Mouse (Mus musculus): ENCODE results near the gene Pacsin2. TPM values are rescaled to one million over a fixed set of nuclear protein-coding genes. Genes with fewer than 3 reads are reported as not detected.

Gene Pacsin2
- total RNA-seq, 2 experiments from 2014 or later: 102 to 310 TPM

DNA sequence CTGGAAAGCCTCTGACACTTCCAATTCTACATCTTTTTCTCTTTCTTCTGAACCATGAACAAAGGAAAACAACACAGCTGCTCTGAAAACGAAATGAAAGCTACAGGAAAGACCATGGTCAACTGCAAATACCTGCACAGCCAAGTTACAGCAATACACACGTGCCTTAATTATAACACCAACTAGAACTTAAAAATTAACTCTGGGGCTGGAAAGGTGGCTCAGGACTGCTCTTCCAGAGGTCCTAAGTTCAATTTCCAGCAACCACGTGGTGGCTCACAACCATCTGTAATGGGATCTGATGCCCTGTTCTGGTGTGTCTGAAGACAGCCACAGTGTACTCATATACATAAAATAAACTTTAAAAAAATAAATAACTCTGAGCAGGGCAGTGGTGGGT is 9.4 kb downstream of the Pacsin2 start:
- no peak for ATAC-seq (replicated peaks; ENCODE audit: low FRiP score, poor library complexity, severe bottlenecking)

DNA sequence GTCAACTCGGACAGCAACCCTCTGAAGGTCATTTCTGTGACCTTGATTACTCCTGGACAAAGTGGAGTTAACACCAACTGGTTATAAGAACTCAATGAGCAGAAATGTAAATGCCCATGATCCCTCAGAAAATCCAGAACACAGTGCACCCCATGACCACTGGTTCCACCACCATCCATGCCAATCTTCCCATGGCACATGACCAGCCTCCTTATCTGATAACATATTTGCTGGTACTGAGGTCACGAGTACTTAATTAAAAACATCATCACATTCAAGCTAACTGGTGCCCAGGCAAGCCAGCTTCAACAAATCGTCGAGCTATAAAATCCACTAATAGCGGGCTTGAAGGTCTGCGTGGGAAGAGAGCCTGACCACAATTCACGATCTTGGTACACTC is 10.0 kb downstream of the Pacsin2 start:
- ATAC-seq (replicated peaks; ENCODE audit: low FRiP score, poor library complexity, severe bottlenecking): no peak

DNA sequence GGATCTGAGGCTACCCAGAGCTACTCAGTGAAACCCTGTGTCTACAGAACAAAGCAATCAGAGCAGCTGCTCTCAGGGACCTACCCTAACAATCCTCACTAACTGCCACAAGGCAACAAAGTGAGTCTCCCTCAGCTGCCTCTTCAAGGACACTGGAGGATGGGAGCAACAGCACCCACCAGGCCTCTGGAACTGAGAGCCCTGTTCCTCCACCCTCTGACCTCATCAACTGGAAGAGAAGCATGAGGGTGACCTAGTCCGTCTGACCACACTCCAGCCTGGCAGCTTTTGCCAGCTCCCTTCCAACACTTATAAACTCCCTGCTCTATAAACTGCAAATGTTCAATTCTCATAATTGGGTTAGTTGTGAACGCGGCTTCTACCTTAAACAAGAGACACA is 10.5 kb downstream of the Pacsin2 start:
- ATAC-seq (replicated peaks; ENCODE audit: low FRiP score, poor library complexity, severe bottlenecking): no peak

DNA sequence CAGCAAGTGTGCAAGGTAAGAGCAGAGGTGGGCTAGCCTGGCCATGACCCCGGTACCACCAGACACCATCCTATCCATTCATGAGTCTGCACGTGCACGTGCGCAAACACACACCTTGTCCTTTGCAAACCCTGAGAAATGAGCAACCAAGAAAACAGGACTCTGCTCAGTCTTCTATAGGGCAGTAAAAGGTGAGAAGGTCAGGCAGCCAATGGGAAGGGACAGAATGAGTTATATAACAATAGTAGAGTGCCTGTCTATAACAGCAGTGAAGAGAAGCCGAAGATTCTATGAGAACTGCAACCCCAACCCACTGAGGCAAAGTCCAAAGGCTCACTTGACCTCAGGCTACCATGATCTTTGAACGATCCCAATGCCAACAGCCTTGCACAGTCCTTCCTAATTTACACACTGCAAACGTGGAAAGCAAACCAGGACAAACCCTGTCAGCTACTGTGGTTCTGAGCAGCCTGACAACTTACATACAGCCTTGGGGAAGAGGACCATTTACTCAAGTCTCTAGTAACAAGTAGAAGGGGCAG is 12.1 kb downstream of the Pacsin2 start:
- ATAC-seq (replicated peaks; ENCODE audit: low FRiP score, poor library complexity, severe bottlenecking): no peak

DNA sequence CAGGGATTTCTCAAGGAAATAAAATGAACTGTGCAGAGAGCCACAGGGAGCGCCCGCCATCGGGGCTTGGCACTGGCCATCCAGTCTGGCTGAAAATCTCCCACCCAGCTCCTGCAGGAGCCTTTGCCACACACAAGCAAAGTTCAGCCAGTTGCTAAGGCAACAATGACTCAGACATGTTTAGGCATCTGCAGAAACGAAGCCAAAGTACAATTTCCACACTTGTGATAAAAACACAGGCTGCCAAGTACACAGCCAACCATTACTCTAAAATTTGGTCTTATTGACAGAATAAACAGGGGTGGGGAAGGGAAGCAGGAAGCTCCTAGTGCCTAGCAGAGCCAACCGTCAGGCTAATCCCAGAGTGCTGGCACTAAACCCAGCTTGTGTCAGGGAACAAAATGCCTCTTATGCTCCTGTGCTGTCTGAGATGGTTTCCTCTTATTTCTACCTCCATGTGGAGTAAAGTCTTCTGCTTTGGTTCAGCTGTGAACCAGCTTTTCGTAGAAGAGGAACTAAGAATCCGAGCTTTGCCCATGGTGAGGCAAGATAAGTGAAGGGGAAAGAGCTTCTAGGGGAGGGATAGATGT is 12.7 kb downstream of the Pacsin2 start:
- ATAC-seq (replicated peaks; ENCODE audit: low FRiP score, poor library complexity, severe bottlenecking): no peak

DNA sequence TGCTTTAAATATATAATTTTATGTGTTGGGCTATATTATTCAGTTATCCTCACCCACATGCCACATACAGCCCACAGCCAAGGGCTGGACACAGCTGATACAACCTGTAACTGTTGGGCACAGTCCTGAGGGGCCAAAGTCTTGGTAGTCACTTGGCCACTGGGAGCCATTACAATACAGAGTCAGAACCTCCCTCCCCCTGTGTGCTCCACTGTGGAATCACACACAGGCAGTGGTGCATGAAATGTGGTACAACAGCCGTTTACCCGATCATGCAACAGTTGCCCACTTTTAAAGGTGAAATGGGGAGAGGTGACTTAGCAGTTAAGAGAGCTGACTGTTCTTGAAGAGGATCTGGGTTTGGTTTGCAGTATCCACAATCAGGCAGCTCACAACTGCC is 14.4 kb downstream of the Pacsin2 start:
- ATAC-seq (replicated peaks; ENCODE audit: low FRiP score, poor library complexity, severe bottlenecking): no peak

DNA sequence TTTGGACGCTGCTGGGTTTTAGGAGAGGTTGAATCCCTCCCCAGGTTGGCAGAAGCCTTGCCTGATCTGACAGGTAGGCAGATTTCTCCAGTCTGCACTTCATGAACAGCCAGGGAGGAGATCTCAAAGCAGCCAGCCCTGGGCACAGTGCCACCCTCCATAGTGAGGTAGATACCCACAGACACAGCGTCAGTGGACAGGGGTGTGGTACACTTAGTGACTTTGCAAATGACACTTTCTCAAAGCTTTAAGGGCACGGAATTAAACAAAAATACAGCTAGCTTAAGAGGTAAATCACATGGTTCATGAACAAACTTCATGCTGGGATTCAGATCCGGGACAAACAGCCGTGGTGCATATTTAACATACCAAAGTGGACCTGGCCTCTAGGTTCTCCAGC is 15.8 kb downstream of the Pacsin2 start:
- peak; percentile 96 for ATAC-seq (replicated peaks; ENCODE audit: low FRiP score, poor library complexity, severe bottlenecking)

DNA sequence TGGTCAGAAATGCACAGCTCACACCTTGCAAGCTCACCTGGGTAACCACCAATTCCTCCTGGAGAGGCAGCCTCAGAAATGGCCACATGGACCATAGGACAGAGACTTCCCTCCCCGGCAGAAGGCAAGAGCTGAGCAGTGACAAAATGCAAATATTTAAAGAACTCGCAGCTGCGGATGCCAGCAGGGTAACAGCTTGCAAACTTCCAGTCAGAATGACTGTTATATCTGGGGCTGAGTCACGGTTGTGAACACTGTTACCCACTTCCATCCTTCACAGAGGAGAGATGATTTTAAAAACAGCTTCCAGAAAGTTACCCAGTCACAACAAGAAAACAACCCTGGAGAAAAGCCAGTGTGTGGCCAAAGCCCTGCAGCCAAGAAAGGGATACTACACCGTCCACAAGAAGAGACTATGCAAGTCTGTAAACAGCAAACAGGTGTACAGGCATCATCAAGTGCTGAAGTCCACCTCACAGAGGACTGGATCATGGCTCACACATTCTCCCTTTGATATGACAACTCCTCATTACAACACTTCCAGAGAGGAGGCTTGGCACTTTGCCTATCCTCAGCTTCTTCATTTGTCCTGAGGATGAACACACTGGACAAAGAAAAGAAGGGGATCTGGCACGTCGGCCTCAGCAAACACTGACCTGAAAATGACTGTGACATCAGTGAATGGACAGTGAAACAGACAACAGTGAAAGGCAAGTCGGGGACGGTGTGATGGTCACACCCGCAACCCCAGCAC is 16.4 kb downstream of the Pacsin2 start:
- ATAC-seq (replicated peaks; ENCODE audit: low FRiP score, poor library complexity, severe bottlenecking): peak; percentile 38; the same call in 1 of the 2 replicates

DNA sequence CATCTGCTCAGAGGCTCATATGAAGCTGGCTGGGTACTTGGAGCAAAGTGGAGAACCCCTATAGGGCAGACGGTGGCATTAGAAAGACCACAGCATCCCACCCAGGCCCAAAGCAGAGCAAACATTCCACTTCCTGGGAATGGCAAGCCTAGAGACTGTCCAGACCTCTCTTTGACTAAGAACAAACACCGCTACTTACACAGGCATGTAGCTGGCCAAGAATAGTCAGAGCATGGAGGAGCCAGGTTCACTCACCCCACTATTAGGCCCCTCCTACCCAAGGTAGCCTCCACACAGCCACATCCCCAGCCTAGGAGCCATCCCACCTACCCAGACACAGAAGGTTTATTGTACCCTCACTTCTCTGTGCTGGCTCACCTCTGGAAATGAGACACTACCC is 18.5 kb downstream of the Pacsin2 start:
- ATAC-seq (replicated peaks; ENCODE audit: low FRiP score, poor library complexity, severe bottlenecking): no peak

DNA sequence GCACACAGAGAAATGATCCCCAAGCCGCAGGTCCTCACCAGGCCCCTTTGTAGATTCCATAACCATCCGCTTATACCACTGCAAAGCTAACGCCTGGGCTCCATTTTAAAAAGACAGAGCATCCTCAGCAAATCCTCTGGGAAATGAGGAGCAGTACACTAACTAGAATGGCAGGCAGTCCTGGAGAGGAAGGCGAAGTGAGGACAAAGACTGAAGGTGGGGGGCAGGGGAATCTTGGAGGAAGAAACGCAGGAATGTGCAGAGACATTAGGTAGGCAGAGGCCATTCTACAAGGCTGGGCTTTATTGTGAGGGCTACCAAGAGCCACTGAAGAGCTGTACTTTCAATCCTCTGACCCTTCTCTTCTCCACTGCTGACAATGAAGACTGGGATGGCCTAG is 19.0 kb downstream of the Pacsin2 start:
- no peak for ATAC-seq (replicated peaks; ENCODE audit: low FRiP score, poor library complexity, severe bottlenecking)

DNA sequence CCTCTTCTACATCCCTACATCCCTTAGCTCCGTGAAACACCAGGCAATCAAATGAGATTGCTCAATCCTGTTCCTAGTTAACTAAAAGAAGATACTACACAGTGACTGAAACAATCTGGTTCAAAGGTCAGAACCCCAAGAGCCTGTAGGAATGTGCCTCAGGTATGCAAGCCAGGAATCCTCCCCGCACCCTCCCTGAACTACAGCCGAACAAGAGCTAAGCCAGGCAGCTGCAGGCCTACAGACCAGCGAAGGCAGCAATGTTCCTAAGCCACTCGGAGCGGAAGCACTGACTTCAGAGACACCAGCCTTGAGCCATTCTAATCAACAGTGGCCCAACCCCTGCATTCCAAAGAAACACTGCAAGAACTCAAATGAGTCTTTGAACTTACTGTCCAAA is 20.0 kb downstream of the Pacsin2 start:
- no peak for ATAC-seq (replicated peaks; ENCODE audit: low FRiP score, poor library complexity, severe bottlenecking)

DNA sequence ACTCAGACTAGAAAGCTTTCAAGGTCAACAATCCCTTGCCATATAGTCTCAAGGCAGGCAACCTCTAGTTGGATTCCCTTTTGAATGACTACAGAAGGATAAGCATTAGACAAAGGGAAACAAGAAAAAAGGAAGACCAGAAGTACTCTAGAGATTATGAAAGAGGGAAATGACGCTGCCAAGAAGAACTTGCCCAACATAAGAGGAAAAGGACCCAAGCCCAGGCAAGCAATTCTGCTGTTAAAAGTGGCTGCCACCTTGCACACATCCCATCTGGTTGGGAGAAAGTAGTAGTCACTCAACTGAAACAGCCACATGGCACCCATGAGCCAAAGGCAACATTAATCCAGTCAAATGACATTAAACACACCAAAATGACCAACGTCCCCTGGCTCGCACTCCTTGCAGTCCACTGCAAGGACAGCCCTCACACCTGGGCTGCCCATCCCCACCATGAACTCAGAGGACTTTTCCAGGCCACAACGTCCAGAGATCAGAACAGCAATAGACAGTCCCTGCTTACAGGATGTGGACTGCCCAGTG is 21.8 kb downstream of the Pacsin2 start:
- no peak for ATAC-seq (replicated peaks; ENCODE audit: low FRiP score, poor library complexity, severe bottlenecking)

DNA sequence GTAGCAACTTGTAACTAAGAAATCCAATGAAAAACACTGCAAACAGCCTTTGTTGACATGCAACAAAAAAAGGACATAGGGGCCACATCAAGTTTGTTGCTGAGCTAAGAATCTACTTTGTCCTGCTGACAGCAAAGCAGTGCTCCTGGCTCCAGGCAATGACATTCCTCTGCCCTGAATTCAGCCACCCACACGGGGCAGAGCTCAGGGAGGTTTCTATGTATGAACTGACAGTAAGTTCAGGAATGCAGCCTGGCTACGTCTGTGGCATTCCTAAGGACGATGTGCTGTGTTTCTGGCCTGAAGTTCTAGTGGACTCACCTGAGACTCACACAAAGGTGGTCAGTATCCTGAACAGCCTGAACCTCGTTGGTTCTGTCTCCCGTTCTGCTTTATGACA is 23.7 kb downstream of the Pacsin2 start:
- ATAC-seq (replicated peaks; ENCODE audit: low FRiP score, poor library complexity, severe bottlenecking): no peak

DNA sequence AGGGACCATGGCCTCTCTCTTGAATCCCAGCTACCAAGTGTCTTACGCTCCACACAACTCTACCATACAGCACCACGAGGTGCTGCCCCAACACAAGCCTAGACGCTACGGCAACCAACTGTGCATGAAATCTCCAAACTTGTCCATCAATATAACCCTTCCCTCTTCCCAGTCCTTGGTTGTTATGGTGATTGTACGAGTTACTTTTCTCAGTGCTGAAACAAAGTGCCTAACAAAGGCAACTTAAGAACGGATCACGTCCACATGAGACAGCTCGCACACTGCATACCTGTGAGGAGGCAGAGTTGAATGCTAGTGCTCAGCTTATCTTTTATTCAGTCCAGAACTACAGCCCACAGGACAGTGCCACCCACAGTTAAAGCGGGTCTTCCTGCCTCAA is 27.9 kb downstream of the Pacsin2 start:
- no peak for ATAC-seq (replicated peaks; ENCODE audit: low FRiP score, poor library complexity, severe bottlenecking)

DNA sequence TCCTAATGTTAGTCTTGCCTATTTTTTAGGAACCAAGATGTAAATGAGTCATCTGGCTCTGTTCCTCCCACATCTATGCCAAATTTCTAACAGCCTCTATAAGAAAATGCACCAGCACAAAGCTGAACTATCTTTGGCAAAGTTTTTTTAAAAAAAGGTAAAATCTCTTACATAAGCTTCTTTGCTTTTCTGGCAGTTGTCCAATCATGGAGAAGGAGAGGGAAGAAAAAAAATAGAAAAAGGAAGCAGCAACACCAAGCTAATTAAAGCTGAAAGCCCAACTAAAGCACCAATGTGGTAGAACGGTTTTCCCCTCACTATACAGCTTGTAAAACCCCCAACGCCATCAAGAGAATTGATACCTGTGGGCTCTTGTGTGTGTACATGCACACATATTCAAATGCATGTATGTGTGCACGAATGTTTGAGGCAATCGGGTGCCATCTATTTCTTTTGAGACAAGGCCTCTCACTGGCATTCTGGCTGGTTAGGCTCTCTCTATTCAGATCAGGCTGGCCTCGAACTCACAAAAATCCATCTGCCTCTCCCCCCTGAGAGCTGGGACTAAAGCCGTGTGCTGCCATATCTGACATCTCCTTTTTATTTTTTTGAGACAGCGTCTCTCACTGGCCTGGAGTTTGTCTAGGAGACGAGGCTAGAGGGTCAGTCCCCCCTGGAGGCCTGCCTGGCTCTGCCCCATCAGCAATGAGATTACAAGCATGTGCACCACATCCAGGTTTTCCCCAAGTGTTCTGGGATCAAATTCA is 28.9 kb downstream of the Pacsin2 start:
- ATAC-seq (replicated peaks; ENCODE audit: low FRiP score, poor library complexity, severe bottlenecking): no peak

DNA sequence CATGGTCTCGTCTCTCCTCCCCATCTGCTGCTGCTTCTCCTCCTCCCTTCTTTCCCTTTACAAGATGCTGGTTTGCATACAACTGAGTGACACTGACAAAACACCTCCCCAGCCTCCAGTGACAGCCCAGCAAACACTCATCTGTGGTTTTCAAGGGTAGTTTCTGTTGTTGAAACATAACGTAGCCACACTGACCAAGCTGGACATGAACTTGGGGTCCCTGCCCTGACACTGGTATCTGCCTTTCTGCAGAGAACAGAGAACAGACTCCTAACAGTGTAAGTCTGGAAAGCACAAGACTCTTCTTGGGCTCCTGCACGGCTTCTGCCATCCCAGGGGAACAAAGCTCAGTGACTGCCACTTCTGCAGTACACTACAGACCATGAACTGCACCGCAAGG is 29.7 kb downstream of the Pacsin2 start:
- ATAC-seq (replicated peaks; ENCODE audit: low FRiP score, poor library complexity, severe bottlenecking): no peak

DNA sequence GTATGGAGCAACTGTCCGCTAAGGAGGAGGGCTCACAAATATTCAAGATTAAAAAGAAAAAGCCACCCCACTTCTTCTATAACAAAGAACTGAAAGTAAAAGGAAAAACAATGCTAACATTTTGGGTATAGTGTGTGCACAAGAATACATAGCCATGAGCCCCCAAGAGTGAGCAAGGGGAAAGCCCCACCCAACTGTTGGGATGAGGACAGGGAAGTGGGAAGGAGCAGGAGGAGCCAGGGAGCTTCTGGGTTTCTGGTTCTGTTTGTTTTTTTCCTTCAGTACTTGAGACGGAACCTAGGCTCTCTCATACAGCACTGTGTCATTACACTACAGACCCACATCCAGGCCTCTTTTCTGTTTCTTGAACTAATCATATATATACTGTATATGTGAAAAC is 31.1 kb downstream of the Pacsin2 start:
- ATAC-seq (replicated peaks; ENCODE audit: low FRiP score, poor library complexity, severe bottlenecking): no peak

DNA sequence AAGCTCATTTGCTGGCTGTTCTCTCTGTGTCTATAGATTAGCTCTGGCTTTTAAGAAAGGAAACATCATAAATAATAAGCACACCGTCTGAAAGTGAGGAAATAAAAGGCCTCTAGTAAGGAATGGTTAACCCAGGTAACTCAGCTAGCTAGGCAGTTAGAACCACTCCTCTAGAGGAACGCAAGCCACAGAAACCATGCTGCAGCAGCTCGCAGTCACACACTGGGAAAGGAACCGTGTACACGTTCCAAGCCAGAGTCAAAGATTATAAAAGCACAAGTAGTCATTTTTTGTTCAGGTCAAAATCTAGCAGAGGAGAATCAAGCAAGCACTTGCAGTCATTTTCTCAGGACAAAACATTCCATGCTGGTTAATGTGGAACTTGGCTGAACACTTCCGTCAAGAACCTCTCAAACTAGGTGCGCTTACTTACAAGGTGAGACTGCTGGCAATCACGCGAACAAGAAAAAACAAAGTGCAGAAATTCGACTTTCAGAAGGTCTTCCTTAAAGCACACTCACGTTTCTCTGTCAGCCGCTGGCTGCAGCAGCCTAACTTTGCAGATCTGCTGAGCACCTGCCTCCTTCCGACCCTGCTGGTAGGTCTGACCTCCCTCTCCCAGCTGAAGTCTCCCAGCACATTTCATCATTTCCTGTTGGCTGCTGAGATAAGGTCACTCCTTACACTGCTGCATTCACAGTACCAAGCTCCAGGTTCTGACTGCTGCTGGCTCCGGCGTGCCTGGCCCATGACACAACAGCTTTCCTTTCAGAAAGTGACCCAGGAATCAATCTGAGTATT is 32.0 kb downstream of the Pacsin2 start:
- peak; percentile 84 for ATAC-seq (replicated peaks; ENCODE audit: low FRiP score, poor library complexity, severe bottlenecking)

DNA sequence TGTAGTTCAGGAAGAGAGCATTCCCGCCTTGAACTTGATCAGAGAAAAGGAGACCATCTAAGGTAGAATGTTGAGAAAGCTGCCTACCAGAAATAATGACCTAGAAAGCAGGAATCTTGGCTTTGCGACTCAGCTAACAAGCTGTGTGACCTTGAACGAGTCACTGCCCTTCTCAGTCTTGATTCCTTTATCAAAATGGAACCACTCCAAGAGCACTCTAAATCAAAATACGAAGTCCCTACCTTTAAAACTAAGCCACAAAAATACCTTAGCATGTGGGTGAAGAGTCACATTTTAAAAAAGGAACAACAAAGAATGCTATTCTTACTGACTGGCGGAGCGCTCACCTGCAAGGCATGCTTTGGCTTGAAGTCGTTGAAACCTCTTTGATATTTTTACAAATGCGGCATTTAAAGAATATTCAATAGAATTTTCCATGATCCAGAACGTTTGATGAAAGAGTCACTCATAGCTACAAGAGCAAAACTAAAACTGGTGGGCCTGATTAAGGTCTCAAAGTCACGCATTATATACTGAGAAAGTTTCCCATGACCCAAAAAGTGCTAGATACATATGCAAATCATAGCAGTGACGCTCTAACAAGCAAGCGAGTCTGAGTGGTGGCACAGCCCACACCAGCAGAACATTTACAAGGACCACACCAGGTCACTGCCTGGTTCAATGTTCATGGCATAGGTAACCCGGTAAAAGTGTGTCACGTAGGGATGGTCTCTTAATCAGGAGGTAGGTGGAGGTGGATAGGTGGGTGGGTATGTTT is 33.2 kb downstream of the Pacsin2 start:
- no peak for ATAC-seq (replicated peaks; ENCODE audit: low FRiP score, poor library complexity, severe bottlenecking)

Measured in erythroblast, adult 5-6 weeks (primary cell).